Mouse (Mus musculus) myocyte (in vitro differentiated cells): ENCODE measurements around the gene Gpr55.

Source experiments
- E2F4 ChIP-seq: IDR thresholded peaks from one replicate; pipeline ENCODE4 v1.6.1; 2011; ENCODE audit warnings: mild to moderate bottlenecking, control low read depth, moderate library complexity; ENCODE audit not compliant: insufficient read depth
- MAX ChIP-seq: IDR thresholded peaks from one replicate; pipeline ENCODE4 v1.6.1; 2011; ENCODE audit warnings: low read depth, mild to moderate bottlenecking, control low read depth
- MYOD1 ChIP-seq, 3 experiments: IDR thresholded peaks; one replicate each; pipeline ENCODE4 v1.6.1; 2011; ENCODE audit warnings: control low read depth in 2 of 3, low read depth in 2 of 3, mild to moderate bottlenecking in 2 of 3, moderate library complexity in 1 of 3; ENCODE audit not compliant: insufficient read length in 2 of 3, control insufficient read depth in 1 of 3
- MYOG ChIP-seq, 3 experiments: IDR thresholded peaks; one replicate each; pipeline ENCODE4 v1.6.1; 2011; ENCODE audit warnings: control low read depth in 2 of 3, low read depth in 2 of 3, mild to moderate bottlenecking in 2 of 3; ENCODE audit not compliant: insufficient read length in 2 of 3, control insufficient read depth in 1 of 3, insufficient read depth in 1 of 3
- POLR2A ChIP-seq: IDR thresholded peaks from one replicate; pipeline ENCODE4 v1.6.1; 2011; ENCODE audit warnings: low read depth, mild to moderate bottlenecking, control low read depth, moderate library complexity; ENCODE audit not compliant: insufficient read length
- TCF12 ChIP-seq: IDR thresholded peaks from one replicate; pipeline ENCODE4 v1.6.1; 2011; ENCODE audit warnings: mild to moderate bottlenecking, control low read depth; ENCODE audit not compliant: poor library complexity, insufficient read depth, severe bottlenecking
- TCF3 ChIP-seq: IDR thresholded peaks from one replicate; pipeline ENCODE4 v1.6.1; 2011; ENCODE audit warnings: low read depth, control low read depth; ENCODE audit not compliant: insufficient read length
- USF1 ChIP-seq: IDR thresholded peaks from one replicate; pipeline ENCODE4 v1.6.1; 2011; ENCODE audit warnings: low read depth, mild to moderate bottlenecking, control low read depth, moderate library complexity

DNA sequence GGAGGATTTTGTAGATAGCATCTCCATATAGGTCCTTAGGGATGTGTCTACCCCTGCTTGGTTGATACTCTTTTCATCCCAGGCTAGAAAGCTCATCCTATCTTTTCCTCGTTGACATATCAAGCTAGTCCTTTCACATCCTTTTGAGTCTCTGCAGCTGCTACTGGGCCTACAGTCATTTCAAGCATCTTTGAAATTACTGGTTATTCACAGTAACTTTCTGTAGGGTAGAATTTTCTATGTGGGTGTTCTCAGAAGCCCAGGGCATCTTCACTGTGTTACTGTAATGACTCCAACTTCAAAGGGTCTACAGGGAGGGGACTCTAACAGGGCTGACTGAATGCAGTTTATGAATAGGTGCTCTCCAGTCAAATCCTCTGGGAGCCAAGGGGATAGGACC lies 23.5 kb downstream of the Gpr55 start:
- TF ChIP-seq POLR2A (no peak), MAX (no peak), MYOD1 (IDR thresholded peaks at IDR 0.05; ENCODE audit: control insufficient read depth in 1 of 3, insufficient read length in 2 of 3, low read depth in 2 of 3) (no peak), MYOG (IDR thresholded peaks at IDR 0.05; ENCODE audit: control insufficient read depth in 1 of 3, insufficient read depth in 1 of 3, insufficient read length in 2 of 3, low read depth in 2 of 3) (no peak), E2F4 (no peak), USF1 (no peak), TCF3 (no peak), TCF12 (no peak)
